Mouse (Mus musculus) lung, postnatal 25 days (tissue): ENCODE measurements around the gene Vmn2r81.
"Not testable (repeated sequence)": the region's sequence is repeated elsewhere in the genome, so short reads cannot be mapped to it uniquely, and the experiment has no call there.

Experiments used
- DNase-seq: peaks from one replicate; pipeline ENCODE4 v3.0.0; 2022; ENCODE audit warnings: low spot score

The Vmn2r81 gene

GRCm38 (mm10) chr10:79247392-79247791, at the start of gene Vmn2r81:
Gene Vmn2r81, plus strand, starts transcription at chr10:79247692.
- not testable (repeated sequence) for DNase-seq

- DNase-seq = not testable (repeated sequence)
Observed at GRCm38 (mm10) chr10:79199973-79200372, 47.5 kb upstream of the Vmn2r81 start.

GRCm38 (mm10) chr10:79220432-79220831, 27.1 kb upstream of the Vmn2r81 start:
- no peak for DNase-seq

- DNase-seq = no peak
Observed at GRCm38 (mm10) chr10:79221606-79222005, 25.9 kb upstream of the Vmn2r81 start.

- no peak for DNase-seq
Observed at GRCm38 (mm10) chr10:79222214-79222613, 25.3 kb upstream of the Vmn2r81 start.

- not testable (repeated sequence) for DNase-seq
Observed at GRCm38 (mm10) chr10:79322033-79322736, 74.7 kb downstream of the Vmn2r81 start.

GRCm38 (mm10) chr10:79322737-79323086, 75.2 kb downstream of the Vmn2r81 start:
- DNase-seq = no peak
